Mouse (Mus musculus) spleen, postnatal 4 days (tissue): ENCODE results near the gene Clec2d.
A peak's percentile ranks its signal among the peaks of the same experiment; 100 is the strongest.
"Not testable (repeated sequence)": the region's sequence is repeated elsewhere in the genome, so short reads cannot be mapped to it uniquely, and the experiment has no call there.

Experiments used
- DNase-seq, 2 experiments: peaks; one replicate each; pipeline ENCODE4 v3.0.0; 2022; ENCODE audit warnings: low spot score in 2 of 2

Gene Clec2d

DNA sequence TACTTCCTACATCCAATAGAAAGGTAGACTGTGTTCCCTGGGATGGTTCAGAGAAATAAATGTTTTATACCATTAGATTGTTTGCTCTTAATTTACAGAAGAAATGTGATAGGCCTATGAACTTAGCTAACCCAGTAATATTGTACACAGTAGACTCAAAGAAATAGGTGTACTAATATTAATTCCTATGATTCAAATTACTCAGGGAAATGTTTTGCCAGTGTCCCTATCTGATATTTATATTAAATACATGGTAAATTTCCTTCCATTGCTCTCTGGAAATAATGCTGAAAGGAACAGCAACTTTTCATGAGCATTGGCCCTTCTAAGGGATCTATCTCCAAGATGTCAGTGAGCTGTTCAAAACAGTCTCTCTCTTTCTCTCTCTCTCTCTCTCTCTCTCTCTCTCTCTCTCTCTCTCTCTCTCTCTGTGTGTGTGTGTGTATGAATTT is 6.8 kb downstream of the Clec2d start:
- DNase-seq: no peak

DNA sequence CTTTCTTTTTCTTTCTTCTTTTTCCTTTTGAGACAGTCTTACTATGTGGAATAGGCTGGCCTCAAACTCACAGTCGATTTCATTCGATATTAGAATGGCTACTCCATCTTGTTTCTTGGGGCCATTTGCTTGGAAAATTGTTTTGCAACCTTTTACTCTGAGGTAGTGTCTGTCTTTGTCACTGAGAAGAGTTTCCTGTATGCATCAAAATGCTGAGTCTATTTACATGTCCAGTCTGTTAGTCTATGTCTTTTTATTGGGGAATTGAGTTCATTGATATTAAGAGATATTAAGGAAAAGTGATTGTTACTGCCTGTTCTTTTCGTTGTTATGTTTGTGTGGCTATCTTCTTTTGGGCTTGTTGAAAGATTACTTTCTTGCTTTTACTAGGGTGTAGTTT is 7.4 kb downstream of the Clec2d start:
- DNase-seq: not testable (repeated sequence)

GRCm38 (mm10) chr6:129193431-129193830 is 13.0 kb downstream of the Clec2d start:
- no peak for DNase-seq

- DNase-seq: not testable (repeated sequence)
These were observed 19.7 kb downstream of the Clec2d start for GRCm38 (mm10) chr6:129200066-129200465.

DNA sequence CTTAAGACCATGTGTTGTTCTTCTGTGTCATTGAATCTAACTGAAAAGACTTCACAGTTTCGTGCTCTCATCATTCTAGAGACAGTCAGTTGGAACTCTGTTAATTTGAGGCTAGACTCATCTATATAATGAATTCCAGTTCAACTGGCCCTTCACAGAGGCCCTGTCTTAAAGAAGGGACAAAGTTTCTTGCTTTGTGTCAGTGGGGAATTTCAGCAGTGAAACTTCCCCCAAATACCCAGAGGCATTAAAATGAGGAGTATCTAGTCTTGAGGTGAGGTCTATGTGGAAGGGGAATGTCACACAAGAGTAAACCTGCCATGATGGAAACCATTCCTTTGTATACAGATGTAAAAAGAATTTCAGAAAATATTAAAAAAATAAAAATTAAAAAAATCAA is 21.9 kb downstream of the Clec2d start:
- no peak for DNase-seq

- DNase-seq: no peak
These were observed 23.9 kb downstream of the Clec2d start for GRCm38 (mm10) chr6:129204342-129204741.

GRCm38 (mm10) chr6:129204838-129205237 is 24.4 kb downstream of the Clec2d start:
- DNase-seq: no peak

- DNase-seq: no peak
These were observed 28.6 kb downstream of the Clec2d start for GRCm38 (mm10) chr6:129208891-129209519.

DNA sequence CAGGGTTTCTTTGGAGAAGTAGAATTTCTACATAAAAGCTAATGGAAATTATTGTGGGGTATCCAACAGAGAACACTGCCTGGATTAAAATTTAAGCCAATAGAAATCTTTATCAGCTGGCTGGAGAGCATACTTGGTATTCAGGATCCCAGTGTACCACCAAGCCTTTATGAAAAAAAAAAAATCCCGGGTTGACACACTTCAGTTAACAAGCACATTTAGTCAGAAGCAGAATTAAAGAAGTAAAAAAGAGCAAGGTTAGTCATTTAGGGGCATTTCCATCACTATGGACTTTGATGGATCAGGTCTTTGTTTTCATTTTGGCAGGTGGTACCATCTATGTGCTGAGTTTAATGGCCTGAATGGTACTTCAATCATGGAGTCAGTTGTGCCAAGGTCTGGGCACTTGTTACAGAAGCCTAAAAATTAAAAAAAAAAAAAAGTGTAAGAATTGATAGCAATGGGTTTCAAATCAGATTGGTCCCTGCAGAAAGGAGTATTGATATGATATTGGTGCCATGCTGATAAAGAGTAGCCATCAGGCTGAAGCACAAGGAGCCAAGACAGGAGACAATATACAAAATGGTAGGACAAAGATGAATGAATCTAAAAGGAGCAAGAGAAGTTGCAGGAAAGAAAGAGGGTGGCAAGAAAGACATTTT is 29.5 kb downstream of the Clec2d start:
- DNase-seq: no peak

GRCm38 (mm10) chr6:129210447-129210790 is 30.0 kb downstream of the Clec2d start:
- no peak for DNase-seq

- DNase-seq: no peak
These were observed 32.2 kb downstream of the Clec2d start for GRCm38 (mm10) chr6:129212421-129213195.

DNA sequence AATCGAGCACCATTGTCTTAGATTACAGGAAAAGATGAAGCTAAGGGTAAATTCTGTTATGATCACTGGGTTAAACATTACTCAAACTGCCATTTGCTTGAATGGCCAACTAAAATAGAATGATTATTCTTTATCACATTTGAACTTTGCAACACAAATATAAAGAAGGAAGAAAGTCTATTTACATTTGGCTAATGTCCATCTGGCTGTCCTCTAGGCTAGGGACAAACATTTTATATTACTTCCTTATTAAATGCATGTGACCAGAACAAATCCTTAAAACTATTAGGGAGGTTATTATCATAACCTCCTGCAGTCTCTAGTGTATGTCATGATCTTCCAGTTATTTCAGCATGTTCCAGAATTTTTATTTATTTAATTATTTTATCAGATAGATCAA is 33.1 kb downstream of the Clec2d start:
- no peak for DNase-seq

GRCm38 (mm10) chr6:129214263-129214662 is 33.8 kb downstream of the Clec2d start:
- DNase-seq: no peak

GRCm38 (mm10) chr6:129215053-129215452 is 34.6 kb downstream of the Clec2d start:
- DNase-seq: no peak

DNA sequence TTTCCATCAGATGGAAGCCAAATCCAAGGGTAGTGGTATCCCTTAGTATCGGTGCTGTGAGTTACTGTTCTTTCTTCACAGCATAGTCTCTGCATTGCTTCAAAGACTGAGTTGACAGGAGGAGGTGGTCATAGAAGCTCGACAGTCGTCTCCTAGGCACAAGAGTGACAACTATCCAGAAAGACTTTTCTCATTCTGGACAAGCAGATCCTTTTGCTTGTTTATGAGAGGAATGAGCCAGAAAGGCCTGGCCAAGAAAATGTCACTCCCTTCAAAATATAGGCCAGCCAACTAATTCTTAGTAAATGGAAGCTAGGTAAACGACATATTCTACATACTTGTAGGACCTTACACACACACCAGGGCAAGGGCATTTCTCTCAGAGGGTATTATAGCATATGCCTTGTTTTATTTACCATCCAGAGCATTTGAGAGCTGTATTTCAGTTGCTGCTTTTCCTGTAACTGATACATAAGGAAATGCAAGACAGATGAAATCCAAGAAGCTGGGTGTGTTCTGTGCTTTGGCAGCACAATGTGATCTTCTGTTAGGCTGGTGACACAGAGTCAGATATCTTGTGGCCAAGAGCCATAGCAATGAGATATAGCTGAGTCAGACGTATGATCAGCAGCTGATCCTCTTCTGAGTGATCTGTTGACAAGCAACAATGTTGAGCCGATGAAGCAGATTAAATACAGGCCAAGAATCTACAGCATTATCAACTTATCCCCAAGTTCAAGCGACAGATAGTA is 35.6 kb downstream of the Clec2d start:
- DNase-seq: no peak

- DNase-seq: no peak
These were observed 36.4 kb downstream of the Clec2d start for GRCm38 (mm10) chr6:129216721-129217230.

DNA sequence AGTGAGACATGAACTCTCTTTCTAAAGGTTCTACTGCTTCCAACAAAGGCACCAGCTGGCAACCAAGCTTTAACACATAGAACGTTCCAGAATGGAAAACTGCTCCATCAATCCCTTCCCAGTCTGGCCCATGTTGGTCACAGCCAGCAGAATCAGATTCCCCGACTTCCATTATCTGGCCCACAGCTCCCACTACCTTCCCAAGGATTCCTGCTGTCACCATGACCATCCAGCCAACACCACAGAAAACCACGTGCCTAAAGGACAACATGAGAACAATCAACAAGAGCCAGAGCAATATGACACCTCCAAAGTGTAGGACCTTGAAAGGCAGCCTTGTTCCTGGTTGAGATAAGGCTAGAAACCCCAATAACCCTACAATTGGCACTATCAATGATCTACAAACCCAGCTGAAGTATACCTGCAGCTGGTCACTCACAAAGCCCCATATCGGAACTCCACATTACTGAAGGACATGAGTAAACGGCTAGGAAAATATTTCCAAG is 37.8 kb downstream of the Clec2d start:
- no peak for DNase-seq

GRCm38 (mm10) chr6:129219897-129220517 is 39.6 kb downstream of the Clec2d start:
- peak in 1 of 2 experiments; percentile 55 for DNase-seq

DNA sequence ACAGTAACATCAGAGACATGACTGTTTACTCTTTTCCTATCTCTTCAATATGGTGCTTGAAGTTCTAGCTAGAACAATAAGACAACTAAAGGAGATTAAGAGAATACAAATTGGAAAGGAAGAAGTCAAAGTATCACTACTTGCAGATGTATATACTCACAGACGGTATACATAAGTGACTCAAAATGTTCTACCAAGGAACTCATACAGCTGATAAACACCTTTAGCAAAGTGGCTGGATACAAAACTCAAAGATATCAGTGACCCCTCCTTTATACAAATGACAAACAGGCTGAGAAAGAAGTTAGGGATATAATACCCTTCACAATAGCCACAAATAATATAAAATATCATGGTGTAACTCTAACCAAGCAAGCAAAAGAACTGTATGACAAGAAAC is 40.6 kb downstream of the Clec2d start:
- no peak for DNase-seq

GRCm38 (mm10) chr6:129222188-129222800 is 41.9 kb downstream of the Clec2d start:
- DNase-seq: no peak

DNA sequence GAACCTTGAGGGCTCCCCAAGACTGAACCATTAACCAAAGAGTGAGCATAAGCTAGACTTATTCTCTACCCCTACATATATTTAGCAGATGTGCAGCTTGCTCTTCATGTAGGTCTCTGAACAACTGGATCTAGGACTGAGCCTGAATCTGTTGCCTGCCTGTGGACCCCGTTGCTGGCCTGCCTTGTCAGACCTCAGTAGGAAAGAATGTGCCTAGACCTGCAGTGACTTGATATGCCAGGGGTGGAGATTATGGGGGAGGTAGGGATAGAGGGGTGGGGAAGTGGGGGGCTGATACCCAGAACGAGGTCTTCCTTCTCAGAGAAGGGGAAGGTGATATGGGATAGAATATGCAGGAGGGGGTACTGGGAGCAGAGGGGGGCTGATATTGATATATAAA is 43.2 kb downstream of the Clec2d start:
- DNase-seq: no peak
